Mouse (Mus musculus): ENCODE measurements around the gene Naaladl1.

Gene Naaladl1

GRCm38 (mm10) chr19:6105586-6105985 lies at the start of gene Naaladl1:
Gene Naaladl1 (plus strand): TSS chr19:6105782.
- no peak for DNase-seq (ENCODE audit: low read depth, low spot score)

GRCm38 (mm10) chr19:6056696-6057095 lies 48.9 kb upstream of the Naaladl1 start:
- DNase-seq (ENCODE audit: low read depth, low spot score) = no peak

- peak; percentile 99 for DNase-seq (ENCODE audit: low read depth, low spot score)
Measured at GRCm38 (mm10) chr19:6057313-6058096, 48.1 kb upstream of the Naaladl1 start, which contains the start of the genes Mrpl49 and Fau. Gene Mrpl49 (minus strand): TSS chr19:6057785. Gene Fau (plus strand): TSS chr19:6057844.

GRCm38 (mm10) chr19:6058513-6058912 lies 47.1 kb upstream of the Naaladl1 start:
- no peak for DNase-seq (ENCODE audit: low read depth, low spot score)

- DNase-seq (ENCODE audit: low read depth, low spot score) = no peak
Measured at GRCm38 (mm10) chr19:6058966-6059365, 46.6 kb upstream of the Naaladl1 start.

GRCm38 (mm10) chr19:6061021-6061533 lies 44.5 kb upstream of the Naaladl1 start, which contains the start of gene Znhit2:
Gene Znhit2 (plus strand): TSS chr19:6061192.
- DNase-seq (ENCODE audit: low read depth, low spot score) = peak; percentile 89

- no peak for DNase-seq (ENCODE audit: low read depth, low spot score)
Measured at GRCm38 (mm10) chr19:6061641-6062302, 43.8 kb upstream of the Naaladl1 start.

- no peak for DNase-seq (ENCODE audit: low read depth, low spot score)
Measured at GRCm38 (mm10) chr19:6062418-6062817, 43.2 kb upstream of the Naaladl1 start.

GRCm38 (mm10) chr19:6063081-6063480 lies 42.5 kb upstream of the Naaladl1 start:
- no peak for DNase-seq (ENCODE audit: low read depth, low spot score)

- DNase-seq (ENCODE audit: low read depth, low spot score) = no peak
Measured at GRCm38 (mm10) chr19:6066571-6066970, 39.0 kb upstream of the Naaladl1 start.

- DNase-seq (ENCODE audit: low read depth, low spot score) = peak; percentile 69
Measured at GRCm38 (mm10) chr19:6067011-6067723, 38.4 kb upstream of the Naaladl1 start.

GRCm38 (mm10) chr19:6067724-6068415 lies 37.7 kb upstream of the Naaladl1 start, which contains the start of gene Tm7sf2:
Gene Tm7sf2 (minus strand): TSS chr19:6068373.
- DNase-seq (ENCODE audit: low read depth, low spot score) = peak; percentile 82

- DNase-seq (ENCODE audit: low read depth, low spot score) = no peak
Measured at GRCm38 (mm10) chr19:6068951-6069350, 36.6 kb upstream of the Naaladl1 start.

- DNase-seq (ENCODE audit: low read depth, low spot score) = no peak
Measured at GRCm38 (mm10) chr19:6069851-6070250, 35.7 kb upstream of the Naaladl1 start.

GRCm38 (mm10) chr19:6070571-6071250 lies 34.9 kb upstream of the Naaladl1 start:
- no peak for DNase-seq (ENCODE audit: low read depth, low spot score)

- no peak for DNase-seq (ENCODE audit: low read depth, low spot score)
Measured at GRCm38 (mm10) chr19:6071261-6071660, 34.3 kb upstream of the Naaladl1 start.

- DNase-seq (ENCODE audit: low read depth, low spot score) = no peak
Measured at GRCm38 (mm10) chr19:6073889-6074288, 31.7 kb upstream of the Naaladl1 start.

GRCm38 (mm10) chr19:6076564-6077393 lies 28.8 kb upstream of the Naaladl1 start, which contains the start of gene Vps51:
Gene Vps51 (minus strand): TSS chr19:6077231.
- peak; percentile 79 for DNase-seq (ENCODE audit: low read depth, low spot score)

GRCm38 (mm10) chr19:6079983-6080480 lies 25.6 kb upstream of the Naaladl1 start, which contains the start of gene Tmem262:
Gene Tmem262 (plus strand): TSS chr19:6080033.
- DNase-seq (ENCODE audit: low read depth, low spot score) = no peak
